Mouse (Mus musculus) hindbrain, embryonic 16.5 days (tissue): ENCODE measurements at regions not wholly inside any gene's neighbourhood (a gene's known extent, or its start where the extent isn't known, plus 50 kb on each side); places are given as distances from the start of the nearest gene placed in this dataset.

Experiments used
- ATAC-seq: fragments of 200-750 bp; cut with Nextera tagmentation; 2 replicates; pipeline ENCODE4 v1.8.0; 2017; ENCODE audit warnings: moderate TSS enrichment, moderate library complexity
- H3K27ac ChIP-seq: fragments of 300-500 bp; sonication (generic); 2 replicates; pipeline ENCODE4 v1.5.1; 2014; ENCODE audit warnings: low read depth, mild to moderate bottlenecking, control low read depth, low read length, moderate library complexity
- H3K27me3 ChIP-seq: fragments of 300-500 bp; sonication (generic); replicated peaks from 2 replicates; pipeline ENCODE4 v1.6.1; 2014; ENCODE audit warnings: low read length; ENCODE audit not compliant: control insufficient read depth, insufficient read depth
- H3K36me3 ChIP-seq: fragments of 300-500 bp; sonication (generic); 2 replicates; pipeline ENCODE4 v1.6.1; 2014; ENCODE audit warnings: mild to moderate bottlenecking, low read length, moderate library complexity, mixed read lengths; ENCODE audit not compliant: control insufficient read depth, insufficient read depth
- H3K4me1 ChIP-seq: fragments of 300-500 bp; sonication (generic); 2 replicates; pipeline ENCODE4 v1.6.1; 2014; ENCODE audit warnings: low read depth, low read length; ENCODE audit not compliant: control insufficient read depth, insufficient read depth
- H3K4me2 ChIP-seq: fragments of 300-500 bp; sonication (generic); 2 replicates; pipeline ENCODE4 v1.6.1; 2014; ENCODE audit warnings: mild to moderate bottlenecking, low read length, control low read depth, moderate library complexity
- H3K4me3 ChIP-seq: fragments of 300-500 bp; sonication (generic); 2 replicates; pipeline ENCODE4 v1.5.1; 2014; ENCODE audit warnings: mild to moderate bottlenecking, low read length, control low read depth, moderate library complexity
- H3K9ac ChIP-seq: fragments of 300-500 bp; sonication (generic); 2 replicates; pipeline ENCODE4 v1.6.1; 2014; ENCODE audit warnings: low read depth, mild to moderate bottlenecking, control low read depth, low read length, moderate library complexity
- H3K9me3 ChIP-seq: fragments of 300-500 bp; sonication (generic); 2 replicates; pipeline ENCODE4 v1.6.1; 2014; ENCODE audit warnings: mild to moderate bottlenecking, low read length, moderate library complexity; ENCODE audit not compliant: control insufficient read depth
- WGBS: fragments of 180-500 bp; shearing (Covaris S2); extraction: QIAGEN DNeasy Blood & Tissue Kit; methylation state at CpG from one replicate; pipeline ENCODE4 v1.1.7; 2014; 5-methylcytosine and 5-hydroxymethylcytosine counted together

DNA sequence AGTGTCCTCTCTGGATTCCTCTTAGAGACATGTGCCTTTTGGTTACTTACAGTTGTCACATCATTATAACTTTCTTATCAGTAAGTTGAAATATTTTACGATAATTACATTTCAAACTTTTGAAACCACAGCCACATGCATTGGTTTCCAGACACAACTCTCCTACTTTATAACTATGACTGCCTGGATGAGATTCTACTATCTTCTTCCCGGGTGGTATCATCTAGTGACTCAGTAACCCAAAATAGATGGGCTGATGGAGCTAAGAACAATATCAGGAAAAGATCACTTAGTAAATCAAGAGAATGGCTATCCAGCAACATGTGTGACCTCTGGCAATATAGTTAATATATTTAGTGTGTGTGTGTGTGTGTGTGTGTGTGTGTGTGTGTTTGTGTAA lies 151.0 kb upstream of the BC030870 start:
- no peaks in the 10 kb centered on the region for H3K9me3 ChIP-seq
- 94% methylated on average over 2 of the region's 2 CpGs for WGBS
- H3K36me3 ChIP-seq = no peaks in the 10 kb centered on the region

More for the DNA sequence above, 151.0 kb upstream of the BC030870 start:
- H3K4me2 ChIP-seq = no peak overlapping the region
- no peak overlapping the region for H3K4me3 ChIP-seq
- H3K27ac ChIP-seq = no peak overlapping the region
- no peak overlapping the region for H3K9ac ChIP-seq
- H3K27me3 ChIP-seq = no peaks in the 10 kb centered on the region
- ATAC-seq = no peak
- no peaks in the 10 kb centered on the region for H3K4me1 ChIP-seq
